Mouse (Mus musculus) spleen, adult 2 months (tissue): ENCODE data around the gene Olfr1151.

ENCODE experiments used
- CTCF ChIP-seq: fragments of 200-500 bp; IDR thresholded peaks from 2 replicates; pipeline ENCODE4 v1.5.1; 2011; ENCODE audit warnings: mild to moderate bottlenecking, inconsistent platforms; ENCODE audit not compliant: insufficient read depth, insufficient read length, insufficient replicate concordance; ENCODE audit errors: extremely low read depth
- POLR2A ChIP-seq: fragments of 200-500 bp; IDR thresholded peaks from 2 replicates; pipeline ENCODE4 v1.6.1; 2011; ENCODE audit warnings: low read depth, low read length, inconsistent platforms

DNA sequence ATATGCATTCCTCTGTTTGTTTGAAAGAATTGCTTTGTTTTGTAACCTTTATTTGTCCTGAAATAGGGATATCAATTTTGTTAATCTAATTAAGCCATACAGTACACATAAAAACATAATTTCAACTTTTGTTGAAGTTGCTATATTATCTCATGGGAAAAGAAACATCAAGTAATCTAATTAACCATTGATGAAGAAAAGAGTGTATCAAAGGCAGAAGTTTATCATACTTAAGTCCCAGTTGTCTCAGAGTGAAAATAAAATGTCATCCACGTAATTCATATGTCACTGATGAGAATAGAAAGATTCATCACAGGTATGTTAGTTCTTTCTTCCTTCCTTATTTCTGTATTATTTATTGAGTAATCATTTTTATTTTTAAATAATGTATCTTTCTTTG lies 39.0 kb downstream of the Olfr1151 start, which contains the start of gene Olfr1153:
- TF ChIP-seq POLR2A (no peak), CTCF (no peak)
